Mouse (Mus musculus): ENCODE data around the gene Fth1.

GRCm38 (mm10) chr19:9992011-9992958, 11.9 kb downstream of the Fth1 start:
- TF ChIP-seq CTCF (IDR thresholded peaks at IDR 0.05; ENCODE audit: low read depth) (no peak), EP300 (IDR thresholded peaks at IDR 0.05; ENCODE audit: low read depth) (no peak)

All from liver, postnatal 0 days (tissue).